Mouse (Mus musculus) lung, embryonic 15.5 days (tissue): ENCODE measurements around the gene Mcts1. TPM values are rescaled to one million over a fixed set of nuclear protein-coding genes. Genes with fewer than 3 reads are reported as not detected.

Source experiments
- ATAC-seq: fragments of 200-750 bp; cut with Nextera tagmentation; 2 replicates; pipeline ENCODE4 v1.8.0; 2017; ENCODE audit warnings: moderate number of reproducible peaks, borderline replicate concordance; ENCODE audit not compliant: low FRiP score, low TSS enrichment; ENCODE audit errors: extremely low read depth
- H3K27ac ChIP-seq: fragments of 300-500 bp; sonication (generic); 2 replicates; pipeline ENCODE4 v1.5.1; 2015; ENCODE audit warnings: moderate library complexity, mild to moderate bottlenecking, inconsistent platforms
- H3K27me3 ChIP-seq: fragments of 300-500 bp; sonication (generic); 2 replicates; pipeline ENCODE4 v1.6.1; 2015; ENCODE audit warnings: inconsistent platforms
- H3K36me3 ChIP-seq: fragments of 300-500 bp; sonication (generic); 2 replicates; pipeline ENCODE4 v1.6.1; 2015; ENCODE audit warnings: inconsistent platforms
- H3K4me1 ChIP-seq: fragments of 300-500 bp; sonication (generic); 2 replicates; pipeline ENCODE4 v1.6.1; 2015; ENCODE audit warnings: inconsistent platforms
- H3K4me2 ChIP-seq: fragments of 300-500 bp; sonication (generic); 2 replicates; pipeline ENCODE4 v1.6.1; 2015; ENCODE audit warnings: inconsistent platforms, mild to moderate bottlenecking, moderate library complexity
- H3K4me3 ChIP-seq: fragments of 300-500 bp; sonication (generic); 2 replicates; pipeline ENCODE4 v1.5.1; 2015; ENCODE audit warnings: mild to moderate bottlenecking, inconsistent platforms
- H3K9ac ChIP-seq: fragments of 300-500 bp; sonication (generic); 2 replicates; pipeline ENCODE4 v1.6.1; 2015; ENCODE audit warnings: inconsistent platforms
- H3K9me3 ChIP-seq: fragments of 300-500 bp; sonication (generic); 2 replicates; pipeline ENCODE4 v1.6.1; 2016; ENCODE audit warnings: inconsistent platforms
- WGBS: fragments of 180-500 bp; shearing (Covaris S2); methylation state at CpG from one replicate; pipeline ENCODE4 v1.1.7; 2015; 5-methylcytosine and 5-hydroxymethylcytosine counted together
- polyA plus RNA-seq: library from polyadenylated mRNA; unstranded; fragments of >200 nt; fragmentation: Nextera tagmentation; extraction: Ambion mirVana; gene quantifications from 2 replicates; pipeline ENCODE4 v1.2.1, GENCODE M21; 2015

The Mcts1 gene
- polyA plus RNA-seq, 1 experiment from 2014 or later, result 87.7 TPM

GRCm38 (mm10) chrX:38593180-38593889, 7.0 kb upstream of the Mcts1 start:
- 32% methylated on average over 5 of the region's 5 CpGs for WGBS
- H3K4me1 ChIP-seq, result no peaks in the 10 kb centered on the region
- ATAC-seq, result no peak
- H3K27ac ChIP-seq, result no peak overlapping the region
- no peak overlapping the region for H3K4me2 ChIP-seq
- no peaks in the 10 kb centered on the region for H3K27me3 ChIP-seq
- H3K36me3 ChIP-seq, result no peaks in the 10 kb centered on the region
- H3K4me3 ChIP-seq, result no peak overlapping the region
- no peaks in the 10 kb centered on the region for H3K9me3 ChIP-seq
- H3K9ac ChIP-seq, result no peak overlapping the region

DNA sequence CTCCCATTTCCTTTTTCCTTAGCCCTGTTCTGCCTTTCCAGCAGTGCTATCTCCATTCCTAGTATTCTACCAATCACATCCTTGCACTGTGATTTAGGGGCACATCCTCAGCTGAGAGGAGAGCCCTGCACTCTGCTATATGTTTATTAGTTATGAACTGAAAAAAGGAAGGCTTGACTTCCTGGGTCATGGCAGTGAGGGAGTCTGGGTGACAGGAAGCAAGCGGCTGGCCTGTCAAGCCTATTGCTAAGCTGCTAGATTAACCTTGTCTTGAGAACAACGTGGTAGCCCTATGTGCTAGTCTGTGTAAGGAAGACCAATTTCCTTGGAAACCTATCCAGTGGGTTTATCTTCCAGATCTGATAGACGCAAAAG, 604 bp downstream of the Mcts1 start:
- Histone ChIP-seq H3K9me3 (no peaks in the 10 kb centered on the region), H3K27me3 (no peaks in the 10 kb centered on the region), H3K4me2 (peak overlapping the region; percentile 53), H3K4me1 (no peaks in the 10 kb centered on the region), H3K36me3 (no peaks in the 10 kb centered on the region), H3K4me3 (peak overlapping the region; percentile 49), H3K27ac (peak overlapping the region; percentile 77), H3K9ac (peak overlapping the region; percentile 46)
- peak; percentile 59; the same call in 1 of the 2 replicates for ATAC-seq
- WGBS, result 14% methylated on average over 3 of the region's 3 CpGs

GRCm38 (mm10) chrX:38634801-38635637, 34.6 kb downstream of the Mcts1 start, which contains the start of gene C1galt1c1:
Gene C1galt1c1, minus strand, starts transcription at chrX:38635087.
- Histone ChIP-seq H3K4me1 (no peaks in the 10 kb centered on the region), H3K36me3 (no peaks in the 10 kb centered on the region), H3K27ac (peak within 1 kb of the TSS; percentile 89), H3K4me2 (peak within 1 kb of the TSS; percentile 54), H3K9ac (peak within 1 kb of the TSS; percentile 61), H3K4me3 (peak within 1 kb of the TSS; percentile 58), H3K9me3 (no peaks in the 10 kb centered on the region), H3K27me3 (no peaks in the 10 kb centered on the region)
- ATAC-seq, result peak; percentile 100
- WGBS, result 16% methylated on average over 42 of the region's 43 CpGs

- Histone ChIP-seq H3K4me2 (peak overlapping the region; percentile 54), H3K4me3 (peak overlapping the region; percentile 58), H3K27me3 (no peaks in the 10 kb centered on the region), H3K9ac (no peak overlapping the region), H3K36me3 (no peaks in the 10 kb centered on the region), H3K27ac (peak overlapping the region; percentile 59), H3K9me3 (no peaks in the 10 kb centered on the region), H3K4me1 (no peaks in the 10 kb centered on the region)
- ATAC-seq, result no peak
Observed at GRCm38 (mm10) chrX:38635638-38635931, 35.2 kb downstream of the Mcts1 start.

DNA sequence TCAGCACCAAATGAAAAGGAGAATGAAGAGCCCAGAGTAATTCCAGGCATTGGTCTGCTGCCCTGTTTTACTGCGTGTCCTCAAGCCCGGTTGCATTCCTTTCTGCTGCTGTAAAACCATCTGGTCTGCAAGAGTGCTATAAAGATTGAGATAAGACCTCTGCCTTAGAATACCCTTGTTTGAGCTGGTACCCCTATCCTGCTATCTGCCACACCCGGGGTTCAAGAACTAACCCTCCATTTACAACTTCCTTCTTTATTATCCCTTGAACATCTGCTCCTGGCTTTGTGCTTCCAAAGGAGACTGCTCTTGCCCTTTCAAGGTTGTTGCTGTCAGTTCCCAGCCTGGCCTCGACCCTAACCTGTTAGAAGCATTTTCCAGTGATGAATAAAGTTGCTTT, 41.1 kb downstream of the Mcts1 start:
- ATAC-seq, result no peak
- Histone ChIP-seq H3K27ac (no peak overlapping the region), H3K9me3 (no peaks in the 10 kb centered on the region), H3K36me3 (no peaks in the 10 kb centered on the region), H3K27me3 (no peaks in the 10 kb centered on the region), H3K4me1 (no peaks in the 10 kb centered on the region), H3K4me3 (no peak overlapping the region), H3K4me2 (no peak overlapping the region), H3K9ac (no peak overlapping the region)
- 40% methylated on average over 4 of the region's 4 CpGs for WGBS

DNA sequence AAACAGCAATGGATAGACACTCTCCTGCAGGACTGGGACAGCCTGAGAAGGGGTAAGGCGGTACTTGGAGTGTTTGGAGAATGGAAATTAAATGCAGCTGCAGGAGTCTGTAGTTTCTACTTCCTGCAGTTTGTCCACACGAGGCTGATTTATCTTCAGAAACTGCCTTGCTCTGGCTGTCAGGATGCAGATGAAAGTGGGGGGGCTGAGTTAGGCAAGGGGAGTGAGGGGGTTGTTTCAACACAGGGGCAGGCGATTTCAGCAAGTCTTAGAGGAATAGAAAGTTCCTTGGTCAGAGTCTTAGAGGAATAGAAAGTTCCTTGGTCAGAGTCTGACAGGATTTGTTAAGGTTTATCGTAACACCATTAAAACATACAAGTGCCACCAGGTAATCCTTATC, 41.8 kb downstream of the Mcts1 start:
- WGBS, result 50% methylated on average over 4 of the region's 4 CpGs
- no peaks in the 10 kb centered on the region for H3K27me3 ChIP-seq
- no peak overlapping the region for H3K27ac ChIP-seq
- H3K4me1 ChIP-seq, result no peaks in the 10 kb centered on the region
- H3K4me2 ChIP-seq, result no peak overlapping the region
- no peak for ATAC-seq
- no peaks in the 10 kb centered on the region for H3K9me3 ChIP-seq
- no peak overlapping the region for H3K4me3 ChIP-seq
- no peak overlapping the region for H3K9ac ChIP-seq
- no peaks in the 10 kb centered on the region for H3K36me3 ChIP-seq

DNA sequence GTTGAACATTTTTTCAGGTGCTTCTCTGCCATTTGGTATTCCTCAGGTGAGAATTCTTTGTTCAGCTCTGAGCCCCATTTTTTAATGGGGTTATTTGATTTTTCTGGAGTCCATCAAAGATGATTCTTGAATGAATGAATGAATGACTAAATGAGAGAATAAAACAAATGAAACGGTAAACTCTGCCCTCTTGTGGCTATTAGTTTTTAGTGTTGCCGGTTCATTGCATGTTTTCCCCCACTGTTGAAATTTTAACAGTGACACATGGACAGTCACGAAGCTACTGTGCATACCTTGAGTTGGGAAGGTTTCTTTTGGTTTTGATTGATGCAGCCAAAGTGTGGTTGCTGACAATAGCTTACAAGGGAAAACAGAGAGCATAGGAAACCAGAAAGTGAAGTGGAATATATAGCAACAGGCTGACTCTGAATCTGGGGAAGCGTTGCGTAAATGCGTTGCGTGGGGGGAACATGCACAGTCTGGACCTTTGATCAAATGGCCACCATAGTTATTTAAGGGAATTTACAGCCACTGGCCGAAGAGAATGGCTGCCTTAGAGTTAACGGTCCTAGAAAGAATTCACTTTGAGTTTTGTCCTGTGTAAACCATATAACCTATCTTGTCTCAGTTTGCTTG, 50.1 kb downstream of the Mcts1 start:
- ATAC-seq, result no peak
- Histone ChIP-seq H3K27ac (no peak overlapping the region), H3K9me3 (no peaks in the 10 kb centered on the region), H3K9ac (no peak overlapping the region), H3K4me2 (no peak overlapping the region), H3K36me3 (no peaks in the 10 kb centered on the region), H3K27me3 (no peaks in the 10 kb centered on the region), H3K4me1 (no peaks in the 10 kb centered on the region), H3K4me3 (no peak overlapping the region)
- WGBS, result 56% methylated on average over 9 of the region's 9 CpGs

- Histone ChIP-seq H3K4me1 (no peaks in the 10 kb centered on the region), H3K4me3 (no peak overlapping the region), H3K4me2 (no peak overlapping the region), H3K27me3 (no peaks in the 10 kb centered on the region), H3K9ac (no peak overlapping the region), H3K27ac (no peak overlapping the region), H3K9me3 (no peaks in the 10 kb centered on the region), H3K36me3 (no peaks in the 10 kb centered on the region)
- ATAC-seq, result no peak
- 53% methylated on average over 4 of the region's 7 CpGs for WGBS
Observed at GRCm38 (mm10) chrX:38651167-38651566, 50.8 kb downstream of the Mcts1 start.

DNA sequence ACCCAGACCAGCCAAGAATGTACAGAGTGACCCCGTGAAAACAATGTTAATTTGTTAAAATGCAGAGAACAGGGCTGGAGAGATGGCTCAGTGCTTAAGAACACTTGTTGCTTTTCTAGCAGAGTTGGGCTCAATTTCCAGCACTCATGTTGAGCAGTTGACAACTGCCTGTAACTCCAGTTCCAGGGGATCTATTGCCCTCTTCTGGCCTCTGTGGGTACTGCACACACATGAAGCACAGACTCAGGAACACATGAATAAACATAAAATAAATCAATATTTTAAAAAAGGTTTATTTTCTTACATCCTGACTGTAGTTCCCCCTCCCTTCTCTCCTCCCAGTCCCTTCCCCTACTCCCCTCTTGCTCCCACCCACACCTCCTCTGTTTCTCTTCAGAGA, 52.8 kb downstream of the Mcts1 start:
- no peaks in the 10 kb centered on the region for H3K36me3 ChIP-seq
- WGBS, result 82% methylated on average over 1 of the region's 1 CpGs
- no peak for ATAC-seq

DNA sequence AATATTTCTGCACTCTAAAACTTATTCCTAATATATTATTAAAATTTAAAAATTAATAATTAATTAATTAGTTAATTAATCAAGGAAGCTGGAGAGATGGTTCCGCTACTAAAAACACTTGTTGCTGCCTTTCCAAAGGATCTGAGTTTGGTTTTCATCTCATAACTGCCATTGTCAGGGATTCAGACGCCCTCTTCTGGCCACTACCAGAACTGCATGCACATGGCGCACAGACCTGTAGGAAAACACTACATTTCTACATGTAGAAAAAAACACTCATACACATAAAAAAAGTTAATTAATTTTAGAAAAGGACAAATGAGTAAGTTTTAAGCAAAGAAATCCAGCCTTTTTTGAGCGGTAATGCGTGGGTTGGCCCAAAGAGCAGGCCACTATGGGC, 54.3 kb downstream of the Mcts1 start:
- Histone ChIP-seq H3K27me3 (no peaks in the 10 kb centered on the region), H3K9me3 (no peaks in the 10 kb centered on the region), H3K9ac (no peak overlapping the region), H3K27ac (no peak overlapping the region), H3K4me2 (no peak overlapping the region), H3K4me3 (no peak overlapping the region), H3K4me1 (no peaks in the 10 kb centered on the region), H3K36me3 (no peaks in the 10 kb centered on the region)
- 85% methylated on average over 5 of the region's 5 CpGs for WGBS
- no peak for ATAC-seq

More for the DNA sequence above, 52.8 kb downstream of the Mcts1 start:
- Histone ChIP-seq H3K9ac (no peak overlapping the region), H3K4me2 (no peak overlapping the region), H3K27ac (no peak overlapping the region), H3K4me1 (no peaks in the 10 kb centered on the region), H3K4me3 (no peak overlapping the region), H3K9me3 (no peaks in the 10 kb centered on the region), H3K27me3 (no peaks in the 10 kb centered on the region)

DNA sequence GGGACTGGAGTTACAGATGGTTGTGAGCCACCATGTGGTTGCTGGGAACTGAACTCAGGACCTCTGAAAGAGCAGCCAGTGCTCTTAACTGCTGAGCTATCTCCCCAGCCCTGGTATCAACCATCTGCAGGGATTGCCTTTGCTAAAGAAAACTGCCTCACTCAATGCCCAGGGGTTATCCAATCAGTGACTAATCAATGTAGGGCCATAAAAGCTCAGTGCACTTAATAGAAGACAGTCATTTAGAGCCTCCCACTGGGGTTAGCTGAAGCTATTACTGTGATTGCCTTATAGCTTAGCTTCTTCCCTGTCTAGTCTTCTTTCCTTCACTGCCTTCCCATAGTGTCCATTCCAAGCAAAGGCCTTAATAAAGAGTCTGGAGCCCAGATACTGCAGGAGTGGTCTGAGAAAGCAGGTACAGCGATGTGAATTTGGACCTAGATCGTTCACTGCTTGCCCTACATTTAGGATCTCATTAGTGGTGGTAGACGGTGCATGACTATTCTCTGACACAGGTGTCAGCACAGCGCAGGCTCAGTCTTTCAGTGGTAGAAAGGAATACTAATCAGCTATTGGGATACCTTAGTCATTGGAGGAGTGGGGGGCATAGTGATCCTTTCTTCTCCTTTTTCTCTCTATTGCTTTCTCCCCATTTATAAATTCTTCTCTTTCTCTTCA, 56.0 kb downstream of the Mcts1 start:
- Histone ChIP-seq H3K27ac (no peak overlapping the region), H3K9ac (no peak overlapping the region), H3K36me3 (no peaks in the 10 kb centered on the region), H3K4me2 (no peak overlapping the region), H3K4me1 (no peaks in the 10 kb centered on the region), H3K27me3 (no peaks in the 10 kb centered on the region), H3K9me3 (no peaks in the 10 kb centered on the region), H3K4me3 (no peak overlapping the region)
- WGBS, result 61% methylated on average over 4 of the region's 4 CpGs
- no peak for ATAC-seq
